Comparison of ENCODE assay signal across 19 mouse cellular contexts in the genomic region with DNA sequence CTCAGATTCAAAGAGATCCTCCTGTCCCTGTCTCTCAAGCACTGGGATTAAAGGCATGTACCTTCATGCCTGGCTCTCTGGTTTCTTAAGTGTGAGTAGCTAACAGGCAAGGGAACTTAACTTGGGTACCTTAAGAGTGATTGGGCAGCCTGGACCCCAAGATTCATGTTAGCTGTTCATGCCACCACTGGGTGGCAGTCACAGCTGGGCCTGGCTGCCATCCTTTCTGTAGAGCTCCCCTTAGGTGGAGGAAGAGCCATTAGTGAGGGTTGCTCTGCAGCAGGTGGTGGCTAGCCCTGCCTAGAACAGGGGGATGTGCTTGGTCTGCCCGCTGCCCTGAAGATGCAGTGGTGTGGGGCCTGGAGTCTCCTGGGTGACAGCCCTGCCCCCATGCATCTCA. TPM values are rescaled to one million over a fixed set of nuclear protein-coding genes. Genes with fewer than 3 reads are reported as not detected.
DNase-seq lines count a peak whose midpoint lies in the region; ATAC-seq and TF ChIP-seq lines count a peak whose summit lies in the region.
"Had no signal": no experiment of that assay in that cellular context is flagged by ENCODE, and none has a peak within 500 bp of the region (broad histone marks: within the 10 kb centered on the region; RNA-seq: fewer than 3 reads in every experiment).

No protein-coding gene starts in this region.

- H3K9ac ChIP-seq in kidney, embryonic 16.5 days (replicated peaks; ENCODE audit: low read length) = no peak overlapping the region
- no peak overlapping the region for H3K9ac ChIP-seq in lung, postnatal 0 days (replicated peaks; ENCODE audit: low read depth)
- no peak overlapping the region for H3K9ac ChIP-seq in stomach, postnatal 0 days (ENCODE audit: low read length)
- H3K9ac ChIP-seq: embryonic facial prominence, embryonic 15.5 days; limb, embryonic 15.5 days; midbrain, embryonic 13.5 days had no signal

- no peak overlapping the region for H3K27ac ChIP-seq in kidney, adult 2 months (ENCODE audit: insufficient read depth, low read depth, low read length)
- no peak overlapping the region for H3K27ac ChIP-seq in kidney, embryonic 16.5 days (ENCODE audit: low read length)
- no peak overlapping the region for H3K27ac ChIP-seq in lung, postnatal 0 days (ENCODE audit: low read length)
- H3K27ac ChIP-seq in stomach, postnatal 0 days (replicated peaks) = no peak overlapping the region
- H3K27ac ChIP-seq: embryonic facial prominence, embryonic 15.5 days; limb, embryonic 15.5 days; macrophage; midbrain, embryonic 13.5 days had no signal

- no peaks in the 10 kb centered on the region for H3K27me3 ChIP-seq in kidney, adult 2 months (replicated peaks; ENCODE audit: control insufficient read depth, insufficient read depth, low read length)
- H3K27me3 ChIP-seq in kidney, embryonic 16.5 days (ENCODE audit: insufficient read depth, low read length) = no peaks in the 10 kb centered on the region
- H3K27me3 ChIP-seq in lung, postnatal 0 days (replicated peaks; ENCODE audit: insufficient read depth, low read length) = no peaks in the 10 kb centered on the region
- H3K27me3 ChIP-seq in stomach, postnatal 0 days (ENCODE audit: control insufficient read depth, insufficient read depth, low read length) = no peaks in the 10 kb centered on the region
- H3K27me3 ChIP-seq: embryonic facial prominence, embryonic 15.5 days; limb, embryonic 15.5 days; midbrain, embryonic 13.5 days had no signal

- no peak overlapping the region for H3K4me2 ChIP-seq in kidney, embryonic 16.5 days (replicated peaks; ENCODE audit: low read depth, low read length)
- no peak overlapping the region for H3K4me2 ChIP-seq in lung, postnatal 0 days (replicated peaks; ENCODE audit: low read depth, low read length)
- no peak overlapping the region for H3K4me2 ChIP-seq in stomach, postnatal 0 days (replicated peaks; ENCODE audit: low read depth)
- H3K4me2 ChIP-seq: embryonic facial prominence, embryonic 15.5 days; limb, embryonic 15.5 days; midbrain, embryonic 13.5 days had no signal

- no peaks in the 10 kb centered on the region for H3K9me3 ChIP-seq in kidney, embryonic 16.5 days (ENCODE audit: low read length)
- no peaks in the 10 kb centered on the region for H3K9me3 ChIP-seq in lung, postnatal 0 days (ENCODE audit: low read length)
- no peaks in the 10 kb centered on the region for H3K9me3 ChIP-seq in stomach, postnatal 0 days (ENCODE audit: control insufficient read depth, low read length)
- H3K9me3 ChIP-seq: embryonic facial prominence, embryonic 15.5 days; limb, embryonic 15.5 days; midbrain, embryonic 13.5 days had no signal

- WGBS in kidney, adult 2 months = 78% methylated on average over 1 of the region's 1 CpGs
- WGBS in kidney, embryonic 16.5 days = 84% methylated on average over 1 of the region's 1 CpGs
- WGBS in lung, postnatal 0 days = 92% methylated on average over 1 of the region's 1 CpGs
- 86% methylated on average over 1 of the region's 1 CpGs for WGBS in stomach, postnatal 0 days

- TF ChIP-seq POLR2A in kidney, adult 2 months (IDR thresholded peaks at IDR 0.05; ENCODE audit: low read depth, low read length) = no peak

- peak; percentile 49 for TF ChIP-seq CTCF in kidney, adult 2 months (conservative IDR thresholded peaks at IDR 0.05; ENCODE audit: insufficient read depth, insufficient read length, low read depth, low read length)
- peak; percentile 47 for TF ChIP-seq CTCF in lung, postnatal 0 days (IDR thresholded peaks at IDR 0.05)
- peak; percentile 55 for TF ChIP-seq CTCF in stomach, postnatal 0 days (IDR thresholded peaks at IDR 0.05; ENCODE audit: low read depth)

- H3K36me3 ChIP-seq in kidney, adult 2 months (ENCODE audit: control insufficient read depth, insufficient read depth, low read length) = no peaks in the 10 kb centered on the region
- peaks cover 30% of the 10 kb centered on the region for H3K36me3 ChIP-seq in kidney, embryonic 16.5 days (ENCODE audit: insufficient read depth, low read length)
- H3K36me3 ChIP-seq in lung, postnatal 0 days (ENCODE audit: insufficient read depth, low read length) = peaks cover 18% of the 10 kb centered on the region
- H3K36me3 ChIP-seq in stomach, postnatal 0 days (ENCODE audit: control insufficient read depth, insufficient read depth, low read length) = peaks cover 21% of the 10 kb centered on the region; the same call in 1 of the 2 replicates

- no peak for TF ChIP-seq EP300 in lung, postnatal 0 days (IDR thresholded peaks at IDR 0.05)
- TF ChIP-seq EP300 in stomach, postnatal 0 days (optimal IDR thresholded peaks at IDR 0.05) = no peak

- no peak for ATAC-seq in kidney, embryonic 16.5 days (ENCODE audit: low FRiP score, low TSS enrichment)
- ATAC-seq in lung, postnatal 0 days = no peak
- ATAC-seq in stomach, postnatal 0 days (ENCODE audit: low FRiP score, low TSS enrichment) = no peak
- ATAC-seq: forebrain, embryonic 14.5 days; midbrain, embryonic 13.5 days had no signal

- no peak overlapping the region for H3K4me3 ChIP-seq in kidney, adult 2 months (ENCODE audit: insufficient read depth, low read depth, low read length)
- no peak overlapping the region for H3K4me3 ChIP-seq in kidney, embryonic 16.5 days (ENCODE audit: low read length)
- H3K4me3 ChIP-seq in lung, postnatal 0 days (ENCODE audit: low read depth, low read length) = no peak overlapping the region
- no peak overlapping the region for H3K4me3 ChIP-seq in stomach, postnatal 0 days (ENCODE audit: low read depth, low read length)
- H3K4me3 ChIP-seq: embryonic facial prominence, embryonic 15.5 days; limb, embryonic 15.5 days; midbrain, embryonic 13.5 days had no signal

- no peak for DNase-seq in kidney, adult 2 months
- DNase-seq in lung, postnatal 0 days (ENCODE audit: low spot score) = no peak
- no peak for DNase-seq in lung, postnatal 25 days (ENCODE audit: low spot score)
- peak; percentile 22 for DNase-seq in NIH3T3 (ENCODE audit: low read depth)
- no peak for DNase-seq in stomach, postnatal 0 days (ENCODE audit: low spot score)
- DNase-seq in adrenal gland, adult (ENCODE audit: inconsistent age in 2 of 2, low spot score in 1 of 2) = no peak
- DNase-seq in embryo, embryonic 11 days = no peak
- DNase-seq: adrenal gland, adult 2 months; cerebellum, adult 2 months; heart, adult 18-20 months; heart, postnatal 14 days; right cerebral cortex, postnatal 4 days; thymus, adult 2 months had no signal

- H3K4me1 ChIP-seq in kidney, adult 2 months (ENCODE audit: control insufficient read depth, insufficient read depth, low read length) = no peaks in the 10 kb centered on the region; the same call in 1 of the 2 replicates
- peaks cover 8% of the 10 kb centered on the region for H3K4me1 ChIP-seq in kidney, embryonic 16.5 days (ENCODE audit: insufficient read depth, low read length)
- H3K4me1 ChIP-seq in lung, postnatal 0 days (ENCODE audit: insufficient read depth, low read depth, low read length) = no peaks in the 10 kb centered on the region; the same call in 1 of the 2 replicates
- no peaks in the 10 kb centered on the region for H3K4me1 ChIP-seq in stomach, postnatal 0 days (replicated peaks; ENCODE audit: control insufficient read depth, insufficient read depth)

RNA-seq across cellular contexts. Expression of gene LTO1, which starts 3.9 kb away (rescaled TPM):
- polyA plus RNA-seq in kidney, adult 2 months (2012; rRNA removed) = 19.0 and 19.8 TPM in 2 replicates
- polyA plus RNA-seq in kidney, embryonic 16.5 days (2015; fragmentation: Nextera tagmentation; extraction: Ambion mirVana) = 31.4 and 33.7 TPM in 2 replicates
- 20.3 and 23.3 TPM in 2 replicates for polyA plus RNA-seq in lung, postnatal 0 days (2015; fragmentation: Nextera tagmentation; extraction: Ambion mirVana)
- polyA plus RNA-seq in stomach, postnatal 0 days (2015; fragmentation: Nextera tagmentation; extraction: Ambion mirVana) = 17.1 and 17.8 TPM in 2 replicates

RNA-seq across cellular contexts. Expression of gene Ccnd1, which starts 20.9 kb away (rescaled TPM):
- polyA plus RNA-seq in kidney, adult 2 months (2012; rRNA removed) = 137 and 139 TPM in 2 replicates
- polyA plus RNA-seq in kidney, embryonic 16.5 days (2015; fragmentation: Nextera tagmentation; extraction: Ambion mirVana) = 185 and 234 TPM in 2 replicates
- 68.4 and 75.5 TPM in 2 replicates for polyA plus RNA-seq in lung, postnatal 0 days (2015; fragmentation: Nextera tagmentation; extraction: Ambion mirVana)
- 38.7 and 38.9 TPM in 2 replicates for polyA plus RNA-seq in stomach, postnatal 0 days (2015; fragmentation: Nextera tagmentation; extraction: Ambion mirVana)

RNA-seq across cellular contexts. Expression of gene Fgf15, which starts 22.5 kb away (rescaled TPM):
- not detected in 2 replicates for polyA plus RNA-seq in kidney, adult 2 months (2012; rRNA removed)
- polyA plus RNA-seq in kidney, embryonic 16.5 days (2015; fragmentation: Nextera tagmentation; extraction: Ambion mirVana) = 2.9 and 3.1 TPM in 2 replicates
- polyA plus RNA-seq in lung, postnatal 0 days (2015; fragmentation: Nextera tagmentation; extraction: Ambion mirVana) = not detected in 2 replicates
- not detected in 2 replicates for polyA plus RNA-seq in stomach, postnatal 0 days (2015; fragmentation: Nextera tagmentation; extraction: Ambion mirVana)
- polyA plus RNA-seq: cerebellum, adult 2 months; limb, embryonic 15.5 days; macrophage had no signal
